Mouse (Mus musculus) limb, embryonic 15.5 days (tissue): Measurements from ENCODE around the gene Glp2r. TPM values are rescaled to one million over a fixed set of nuclear protein-coding genes. Genes with fewer than 3 reads are reported as not detected.
A peak's percentile ranks its signal among the peaks of the same experiment; 100 is the strongest.

Source experiments
- ATAC-seq: fragments of 200-750 bp; cut with Nextera tagmentation; 2 replicates; pipeline ENCODE4 v1.8.0; 2017; ENCODE audit warnings: low read depth, moderate TSS enrichment; ENCODE audit not compliant: insufficient number of reproducible peaks, low FRiP score, low TSS enrichment
- H3K27ac ChIP-seq: fragments of 300-500 bp; sonication (generic); 2 replicates; pipeline ENCODE4 v1.5.1; 2015; ENCODE audit warnings: moderate library complexity, mild to moderate bottlenecking, inconsistent platforms
- H3K27me3 ChIP-seq: fragments of 300-500 bp; sonication (generic); 2 replicates; pipeline ENCODE4 v1.6.1; 2015; ENCODE audit warnings: inconsistent platforms
- H3K36me3 ChIP-seq: fragments of 300-500 bp; sonication (generic); 2 replicates; pipeline ENCODE4 v1.6.1; 2015; ENCODE audit warnings: inconsistent platforms
- H3K4me1 ChIP-seq: fragments of 300-500 bp; sonication (generic); 2 replicates; pipeline ENCODE4 v1.6.1; 2015; ENCODE audit warnings: inconsistent platforms
- H3K4me2 ChIP-seq: fragments of 300-500 bp; sonication (generic); 2 replicates; pipeline ENCODE4 v1.6.1; 2015; ENCODE audit warnings: mild to moderate bottlenecking, inconsistent platforms
- H3K4me3 ChIP-seq: fragments of 300-500 bp; sonication (generic); 2 replicates; pipeline ENCODE4 v1.5.1; 2015; ENCODE audit warnings: mild to moderate bottlenecking, inconsistent platforms
- H3K9ac ChIP-seq: fragments of 300-500 bp; sonication (generic); 2 replicates; pipeline ENCODE4 v1.6.1; 2015; ENCODE audit warnings: inconsistent platforms
- H3K9me3 ChIP-seq: fragments of 300-500 bp; sonication (generic); 2 replicates; pipeline ENCODE4 v1.6.1; 2016; ENCODE audit warnings: inconsistent platforms
- WGBS: fragments of 180-500 bp; shearing (Covaris S2); methylation state at CpG from one replicate; pipeline ENCODE4 v1.1.7; 2015; 5-methylcytosine and 5-hydroxymethylcytosine counted together
- polyA plus RNA-seq: library from polyadenylated mRNA; unstranded; fragments of >200 nt; fragmentation: Nextera tagmentation; extraction: Ambion mirVana; gene quantifications from 2 replicates; pipeline ENCODE4 v1.2.1, GENCODE M21; 2015

The Glp2r gene
- polyA plus RNA-seq, 1 experiment from 2014 or later, result 0.09 TPM

DNA sequence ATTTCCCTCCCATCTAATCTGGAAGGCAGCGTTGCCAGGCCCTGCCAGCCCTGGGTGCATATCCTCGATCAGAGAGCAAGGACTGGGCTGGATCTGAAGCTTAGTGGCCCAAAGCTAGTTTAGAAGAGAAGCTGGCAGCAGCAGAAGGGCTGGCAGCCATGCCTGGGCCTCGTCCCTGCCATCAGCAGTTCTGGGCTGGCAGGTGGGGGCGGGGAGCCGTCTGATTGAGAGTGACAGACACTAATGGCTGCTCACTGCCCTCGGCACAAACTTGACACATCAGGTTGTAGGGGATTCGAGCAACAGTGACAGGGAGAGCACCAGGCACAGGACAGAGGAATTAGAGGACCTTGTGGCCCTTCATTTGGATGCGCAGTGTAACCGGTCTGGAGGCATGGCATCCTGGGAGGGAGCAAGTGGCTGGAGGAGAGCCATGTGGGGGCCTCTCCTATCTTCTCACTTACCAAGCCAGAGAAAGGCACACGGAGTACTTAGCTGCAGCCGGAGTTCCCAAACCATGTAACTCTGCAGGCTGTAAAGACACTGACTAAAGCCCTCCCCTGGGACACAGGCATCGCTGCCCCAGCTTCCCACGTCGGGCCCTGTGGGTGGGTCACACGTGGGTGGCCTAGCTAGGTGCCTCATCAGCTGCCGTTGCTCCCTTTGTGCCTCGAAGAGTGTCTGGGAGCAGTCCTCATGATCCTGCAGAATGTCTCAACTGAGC, 115.6 kb downstream of the Glp2r start:
- Histone ChIP-seq H3K4me1 (peaks cover 18% of the 10 kb centered on the region), H3K36me3 (no peaks in the 10 kb centered on the region), H3K27ac (no peak overlapping the region), H3K27me3 (no peaks in the 10 kb centered on the region), H3K9ac (no peak overlapping the region), H3K4me3 (no peak overlapping the region), H3K4me2 (no peak overlapping the region), H3K9me3 (no peaks in the 10 kb centered on the region)
- 66% methylated on average over 17 of the region's 17 CpGs for WGBS
- ATAC-seq, result no peak

DNA sequence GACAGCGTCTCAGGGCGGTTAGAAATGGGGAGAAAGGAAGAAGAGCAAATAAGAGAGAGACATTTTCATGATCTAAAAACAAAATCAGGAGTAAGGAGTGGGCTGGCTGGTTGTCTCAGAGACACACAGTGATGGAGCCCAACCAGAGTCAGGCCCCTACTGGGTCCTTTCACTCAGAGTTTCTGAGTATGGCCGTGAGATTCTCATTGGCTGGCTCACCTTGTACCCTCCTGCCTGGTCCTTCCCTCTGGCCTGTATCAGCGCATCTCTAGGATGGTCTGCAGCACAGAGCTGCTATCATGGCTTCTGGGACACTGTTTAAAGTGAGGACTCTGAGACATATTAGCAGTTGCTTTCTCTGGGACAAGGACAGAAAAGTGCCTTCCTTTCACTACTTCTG, 116.4 kb downstream of the Glp2r start:
- no peaks in the 10 kb centered on the region for H3K27me3 ChIP-seq
- no peaks in the 10 kb centered on the region for H3K9me3 ChIP-seq
- no peak for ATAC-seq
- no peak overlapping the region for H3K9ac ChIP-seq
- WGBS, result 87% methylated on average over 4 of the region's 4 CpGs
- no peaks in the 10 kb centered on the region for H3K36me3 ChIP-seq
- H3K27ac ChIP-seq, result no peak overlapping the region
- H3K4me1 ChIP-seq, result peaks cover 18% of the 10 kb centered on the region
- H3K4me2 ChIP-seq, result no peak overlapping the region
- H3K4me3 ChIP-seq, result no peak overlapping the region

DNA sequence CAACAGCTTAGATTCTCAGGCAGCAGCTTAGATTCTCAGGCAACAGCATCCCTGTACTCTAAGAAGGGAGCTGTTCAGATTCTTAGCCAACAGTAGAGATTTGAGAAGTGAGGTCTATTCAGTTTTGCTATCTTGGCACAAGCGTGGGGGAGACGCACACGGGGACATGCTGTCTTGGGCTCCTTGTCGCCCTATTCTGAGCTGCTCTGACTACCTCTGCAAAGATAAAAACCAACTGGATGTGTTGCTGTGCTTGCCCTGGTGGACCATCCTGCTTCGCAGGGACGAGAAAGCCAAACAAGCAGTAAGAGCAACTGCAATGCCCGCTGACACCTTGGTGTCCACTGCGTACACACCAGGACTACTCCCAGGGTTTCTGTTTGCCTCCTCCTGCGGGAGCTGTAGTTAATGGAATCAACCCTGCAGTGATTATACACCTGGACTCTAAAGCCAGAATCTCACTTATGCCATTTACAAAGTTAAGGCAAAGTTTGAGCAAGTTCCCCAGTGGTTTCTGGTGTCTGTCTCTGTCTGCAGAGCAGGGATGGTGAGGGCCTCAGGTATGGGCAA, 117.3 kb downstream of the Glp2r start:
- peaks cover 14% of the 10 kb centered on the region for H3K4me1 ChIP-seq
- no peak overlapping the region for H3K4me2 ChIP-seq
- no peak for ATAC-seq
- H3K27ac ChIP-seq, result no peak overlapping the region
- no peaks in the 10 kb centered on the region for H3K27me3 ChIP-seq
- no peaks in the 10 kb centered on the region for H3K9me3 ChIP-seq
- WGBS, result 86% methylated on average over 9 of the region's 9 CpGs
- no peaks in the 10 kb centered on the region for H3K36me3 ChIP-seq
- H3K9ac ChIP-seq, result no peak overlapping the region
- no peak overlapping the region for H3K4me3 ChIP-seq

DNA sequence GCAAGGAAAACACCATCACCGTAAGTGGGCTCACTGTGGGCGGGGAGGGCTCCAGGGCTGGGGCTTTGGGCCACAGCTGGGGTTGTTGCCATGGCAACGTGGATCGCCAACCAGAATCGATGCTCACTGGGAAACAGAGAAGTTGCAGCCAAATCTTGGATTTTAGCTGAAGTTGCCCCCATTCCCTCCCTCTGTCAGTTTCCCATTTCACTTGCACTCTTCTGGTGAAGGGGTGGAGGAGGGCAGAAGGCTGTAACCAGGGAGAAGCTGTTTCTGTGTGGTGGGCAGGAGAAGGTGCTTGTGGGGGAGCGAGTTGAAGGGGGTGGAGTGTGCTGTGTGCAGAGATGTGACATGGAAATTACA, 118.1 kb downstream of the Glp2r start:
- 25% methylated on average over 6 of the region's 6 CpGs for WGBS
- H3K4me2 ChIP-seq, result peak overlapping the region; percentile 19; the same call in 1 of the 2 replicates
- no peak for ATAC-seq
- H3K36me3 ChIP-seq, result no peaks in the 10 kb centered on the region
- no peaks in the 10 kb centered on the region for H3K9me3 ChIP-seq
- no peak overlapping the region for H3K9ac ChIP-seq
- H3K4me3 ChIP-seq, result no peak overlapping the region
- no peaks in the 10 kb centered on the region for H3K27me3 ChIP-seq
- H3K27ac ChIP-seq, result no peak overlapping the region
- peaks cover 14% of the 10 kb centered on the region for H3K4me1 ChIP-seq

DNA sequence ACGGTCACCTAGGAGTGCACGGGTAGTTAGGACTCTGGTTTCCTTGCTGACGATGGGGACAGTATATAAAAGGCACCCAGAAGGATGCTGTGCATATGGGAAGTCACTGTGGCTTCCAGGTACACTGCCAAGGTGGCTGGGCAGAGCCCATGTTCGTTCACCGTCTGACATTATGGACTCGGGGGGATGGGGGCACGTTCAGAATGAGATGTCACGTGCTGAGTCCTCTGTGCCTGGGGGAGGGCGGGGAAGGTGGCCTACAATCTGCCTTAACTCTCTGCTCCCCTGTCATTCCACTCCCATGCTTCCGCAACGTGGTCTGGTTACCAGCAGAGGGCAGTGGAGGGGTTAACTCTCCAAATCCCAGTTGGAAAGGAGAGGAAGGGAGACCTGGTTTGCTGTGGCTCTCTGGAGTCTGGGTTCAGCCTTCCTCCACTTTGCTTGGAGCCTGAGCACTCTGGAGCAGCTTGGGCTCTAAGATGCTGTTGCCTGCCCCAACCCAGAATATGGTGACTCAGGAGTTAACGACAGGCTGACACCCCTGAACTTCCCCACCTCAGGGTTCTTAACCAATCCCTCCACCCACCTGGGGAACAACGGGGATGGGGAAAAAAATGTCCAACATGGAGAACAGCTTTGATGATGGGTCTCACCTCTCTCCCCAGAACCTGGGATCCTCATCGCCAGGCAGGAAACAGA, 118.6 kb downstream of the Glp2r start:
- H3K9me3 ChIP-seq, result no peaks in the 10 kb centered on the region
- no peak overlapping the region for H3K27ac ChIP-seq
- no peaks in the 10 kb centered on the region for H3K36me3 ChIP-seq
- no peaks in the 10 kb centered on the region for H3K27me3 ChIP-seq
- H3K9ac ChIP-seq, result no peak overlapping the region
- H3K4me1 ChIP-seq, result peaks cover 14% of the 10 kb centered on the region
- H3K4me3 ChIP-seq, result no peak overlapping the region
- peak overlapping the region; percentile 19; the same call in 1 of the 2 replicates for H3K4me2 ChIP-seq
- WGBS, result 15% methylated on average over 14 of the region's 14 CpGs
- no peak for ATAC-seq

DNA sequence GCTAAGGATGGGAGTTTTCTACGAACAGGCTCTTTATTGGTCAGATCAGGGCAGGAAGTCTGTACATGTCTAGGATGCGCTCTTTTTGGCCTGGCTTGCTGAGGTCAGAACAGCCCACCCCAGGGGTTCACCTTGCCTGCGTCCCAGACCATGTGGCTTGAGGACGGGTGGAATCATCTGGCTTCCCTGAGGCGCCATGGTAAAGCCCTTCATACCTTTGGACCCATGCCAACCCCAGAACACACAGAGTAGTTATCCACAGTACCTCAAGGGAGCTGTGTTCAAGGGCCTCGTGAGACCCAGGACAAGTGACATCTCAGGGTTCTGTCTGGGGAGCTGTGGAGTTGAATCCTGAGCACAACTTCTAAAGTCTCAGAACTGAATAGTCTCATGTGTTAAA, 119.2 kb downstream of the Glp2r start:
- no peak overlapping the region for H3K9ac ChIP-seq
- no peak overlapping the region for H3K27ac ChIP-seq
- no peak for ATAC-seq
- no peak overlapping the region for H3K4me3 ChIP-seq
- no peaks in the 10 kb centered on the region for H3K27me3 ChIP-seq
- 64% methylated on average over 6 of the region's 6 CpGs for WGBS
- no peak overlapping the region for H3K4me2 ChIP-seq
- no peaks in the 10 kb centered on the region for H3K36me3 ChIP-seq
- H3K4me1 ChIP-seq, result peaks cover 14% of the 10 kb centered on the region
- H3K9me3 ChIP-seq, result no peaks in the 10 kb centered on the region

DNA sequence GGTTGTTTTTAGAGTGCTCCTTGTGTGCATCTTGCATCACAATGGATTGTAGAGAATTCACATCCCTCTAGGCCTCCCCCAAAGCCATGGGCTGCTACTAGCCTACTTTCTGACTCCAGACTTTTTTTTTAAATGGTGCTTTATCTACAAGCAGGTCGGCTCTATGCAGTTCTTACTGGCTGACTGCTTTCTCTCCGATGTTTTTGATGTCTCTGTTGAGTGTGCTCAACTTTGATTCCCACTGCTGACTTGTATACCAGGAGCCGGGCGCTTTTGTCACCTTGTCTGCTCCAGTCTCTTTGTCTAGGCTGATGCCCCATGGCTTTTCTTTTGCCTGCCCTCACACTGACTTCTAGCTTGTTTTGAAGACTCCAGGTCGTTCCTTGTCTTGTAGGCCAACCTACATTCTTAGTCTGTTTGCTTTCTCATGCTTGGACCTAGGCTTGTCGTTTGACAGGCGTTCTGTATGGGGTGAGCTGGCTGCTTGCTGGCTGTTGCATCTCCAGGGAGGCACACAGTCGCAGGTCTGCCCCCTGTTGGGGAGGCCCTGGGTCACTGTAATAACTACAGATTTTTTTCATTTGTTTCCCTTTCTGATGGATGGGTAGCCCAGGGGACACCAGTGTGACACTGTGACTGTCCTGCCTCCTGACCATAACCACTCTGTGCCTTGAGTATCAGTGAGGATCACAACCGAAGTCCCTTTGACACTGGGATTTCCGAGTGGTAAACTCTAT, 120.8 kb downstream of the Glp2r start:
- Histone ChIP-seq H3K27me3 (no peaks in the 10 kb centered on the region), H3K4me1 (peaks cover 14% of the 10 kb centered on the region), H3K9ac (no peak overlapping the region), H3K4me3 (no peak overlapping the region), H3K9me3 (no peaks in the 10 kb centered on the region), H3K27ac (no peak overlapping the region), H3K36me3 (no peaks in the 10 kb centered on the region), H3K4me2 (no peak overlapping the region)
- 60% methylated on average over 10 of the region's 10 CpGs for WGBS
- no peak for ATAC-seq

DNA sequence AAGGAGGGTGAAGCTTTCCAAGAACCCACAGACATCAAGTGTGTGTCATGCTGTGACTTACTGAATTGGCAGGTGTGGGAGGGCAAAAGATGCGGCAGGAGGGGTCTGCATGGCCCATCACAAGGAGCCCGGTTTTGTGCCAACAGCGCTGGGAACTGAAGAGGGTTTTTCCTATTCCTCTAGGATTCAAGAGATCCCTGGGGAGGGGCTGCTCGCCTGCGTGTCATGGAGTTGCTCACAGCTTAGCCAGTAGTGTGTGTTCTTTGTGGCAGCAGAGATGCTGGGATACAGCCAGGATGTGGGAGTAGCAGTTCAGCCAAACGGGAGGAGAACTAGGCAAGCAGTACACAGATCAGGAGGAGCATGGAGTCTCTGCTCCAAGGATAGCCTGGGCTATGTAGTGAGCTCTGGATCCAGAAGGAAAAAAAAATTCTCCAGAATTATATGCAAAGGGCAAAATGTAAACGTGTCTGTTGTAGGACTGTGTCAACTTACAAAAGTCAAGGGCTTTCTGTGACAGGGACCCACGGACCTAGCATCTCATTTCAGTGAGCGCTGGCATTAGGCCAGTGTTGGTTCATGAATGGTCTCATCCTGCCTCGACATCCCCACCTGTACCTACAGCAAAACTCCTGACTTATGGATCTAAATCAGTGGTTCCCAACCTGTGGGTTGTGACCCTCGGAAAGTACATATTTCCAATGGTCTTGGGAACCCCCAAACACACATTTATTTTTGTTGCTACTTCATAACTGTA, 122.1 kb downstream of the Glp2r start:
- H3K9me3 ChIP-seq, result no peaks in the 10 kb centered on the region
- no peaks in the 10 kb centered on the region for H3K36me3 ChIP-seq
- no peak overlapping the region for H3K27ac ChIP-seq
- ATAC-seq, result no peak
- H3K4me3 ChIP-seq, result no peak overlapping the region
- no peaks in the 10 kb centered on the region for H3K27me3 ChIP-seq
- no peak overlapping the region for H3K4me2 ChIP-seq
- peaks cover 14% of the 10 kb centered on the region for H3K4me1 ChIP-seq
- no peak overlapping the region for H3K9ac ChIP-seq
- 77% methylated on average over 11 of the region's 11 CpGs for WGBS

DNA sequence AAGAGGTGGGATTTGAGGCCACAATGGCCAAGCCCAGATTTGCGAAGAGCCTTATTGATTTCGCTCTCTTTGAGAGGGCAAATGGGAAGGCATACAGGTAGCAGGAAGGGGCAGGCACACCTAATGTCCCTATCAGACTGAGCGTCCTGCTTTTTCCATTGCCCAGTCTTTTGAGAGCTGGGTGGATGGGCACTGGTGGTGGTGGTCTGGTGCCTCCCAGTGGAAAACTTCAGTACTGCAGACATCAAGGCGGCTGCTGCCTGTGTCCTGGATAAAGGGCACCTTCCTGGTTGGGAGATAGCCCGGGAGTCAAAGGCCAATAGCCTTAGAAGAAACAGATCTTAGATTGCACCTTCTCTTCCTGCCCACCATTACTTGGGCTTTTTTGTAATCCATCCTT, 123.2 kb downstream of the Glp2r start:
- H3K36me3 ChIP-seq, result no peaks in the 10 kb centered on the region
- no peak overlapping the region for H3K4me2 ChIP-seq
- no peaks in the 10 kb centered on the region for H3K27me3 ChIP-seq
- ATAC-seq, result no peak
- no peak overlapping the region for H3K4me3 ChIP-seq
- whole genome bisulfite sequencing, result 38% methylated on average over 5 of the region's 5 CpGs
- no peaks in the 10 kb centered on the region for H3K9me3 ChIP-seq
- H3K4me1 ChIP-seq, result peaks cover 10% of the 10 kb centered on the region
- H3K27ac ChIP-seq, result no peak overlapping the region
- H3K9ac ChIP-seq, result no peak overlapping the region

DNA sequence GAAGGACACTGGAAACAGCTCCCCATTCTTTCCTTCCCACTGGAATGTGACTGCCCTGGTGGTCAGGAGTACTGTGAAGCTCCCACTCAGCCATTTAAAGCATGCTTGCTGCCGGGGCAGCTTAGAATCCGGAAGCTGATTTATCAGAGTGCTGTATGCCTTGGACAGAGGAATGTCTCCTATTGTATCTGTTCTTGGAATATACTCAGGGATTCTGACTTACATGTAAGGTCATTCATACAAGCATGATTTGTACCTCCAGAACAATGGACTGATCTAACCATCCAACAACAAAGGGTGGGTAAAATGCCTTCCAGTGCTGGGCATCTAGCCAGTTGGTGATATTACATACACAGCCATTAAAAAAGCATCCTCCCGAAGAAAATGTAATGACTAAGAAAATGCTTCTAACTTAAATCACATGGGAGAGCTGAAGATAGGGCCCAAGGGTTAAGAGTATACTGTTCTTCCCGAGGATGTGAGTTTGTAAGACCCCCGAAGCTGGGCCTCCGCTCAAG, 126.3 kb downstream of the Glp2r start:
- no peak for ATAC-seq
- H3K27me3 ChIP-seq, result no peaks in the 10 kb centered on the region

DNA sequence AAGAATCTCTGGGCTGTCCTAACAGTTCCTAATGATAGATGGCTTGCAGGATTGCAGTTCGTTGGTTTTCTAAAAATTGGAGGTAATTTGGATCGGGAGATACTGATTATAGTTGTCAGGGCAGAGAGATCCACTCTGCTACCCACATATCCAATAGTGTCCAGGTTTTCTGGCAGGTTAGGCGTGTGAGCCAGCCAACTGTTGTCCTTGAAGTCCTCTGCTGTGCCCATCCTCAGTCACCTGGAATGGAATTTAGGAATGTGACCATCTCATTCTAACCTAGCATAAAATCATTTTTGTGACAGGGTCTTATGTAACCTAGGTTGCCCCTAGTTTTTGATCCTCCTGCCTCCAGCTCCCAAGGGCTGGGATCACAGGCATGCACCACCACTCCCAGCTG, 127.5 kb downstream of the Glp2r start:
- 82% methylated on average over 3 of the region's 3 CpGs for WGBS
- no peak overlapping the region for H3K9ac ChIP-seq

More for the DNA sequence above, 126.3 kb downstream of the Glp2r start:
- Histone ChIP-seq H3K27ac (no peak overlapping the region), H3K4me1 (no peaks in the 10 kb centered on the region), H3K9ac (no peak overlapping the region), H3K9me3 (no peaks in the 10 kb centered on the region), H3K4me3 (no peak overlapping the region), H3K36me3 (no peaks in the 10 kb centered on the region), H3K4me2 (no peak overlapping the region)
- WGBS, result 64% methylated on average over 6 of the region's 6 CpGs

More for the DNA sequence above, 127.5 kb downstream of the Glp2r start:
- no peaks in the 10 kb centered on the region for H3K9me3 ChIP-seq
- no peaks in the 10 kb centered on the region for H3K27me3 ChIP-seq
- no peak for ATAC-seq
- H3K27ac ChIP-seq, result no peak overlapping the region
- no peaks in the 10 kb centered on the region for H3K4me1 ChIP-seq
- no peak overlapping the region for H3K4me3 ChIP-seq
- H3K4me2 ChIP-seq, result no peak overlapping the region
- no peaks in the 10 kb centered on the region for H3K36me3 ChIP-seq
